Mouse (Mus musculus) embryonic stem cell, embryonic (primary cell): ENCODE results near the gene Alyref.

Source experiments
- CTCF ChIA-PET, 4 experiments: fragments of 300-600 bp in 2 of 4; fragments of 350-600 bp in 2 of 4; sonication (Branson Sonifier 250); formaldehyde crosslinking; loops; one replicate each; lab custom pipeline; 2022; ENCODE audit warnings: inconsistent platforms in 2 of 4; lab: Charles Lee
- POLR2A ChIA-PET, 4 experiments: fragments of 300-600 bp in 2 of 4; fragments of 350-600 bp in 2 of 4; sonication (Branson Sonifier 250); formaldehyde crosslinking; loops; one replicate each; lab custom pipeline; 2022; ENCODE audit warnings: antibody characterized with exemption in 4 of 4, inconsistent platforms in 1 of 4; lab: Charles Lee

Gene Alyref

GRCm38 (mm10) chr11:120576365-120576981, 21.7 kb downstream of the Alyref start:
- CTCF ChIA-PET: interaction anchor here in 3 of 4 experiments (0.7 to 1.9 kb wide), 13 partner anchors 9 to 200 kb away, joined by 3 to 14 read pairs (median 4); partner anchors contain the start of genes Pycr1 (in 2 of the 3) and Lrrc45 (in 1 of the 3)

GRCm38 (mm10) chr11:120575940-120576339, 22.2 kb downstream of the Alyref start:
- POLR2A ChIA-PET: interaction anchor here in 3 of 4 experiments (0.8 to 16.3 kb wide), 21 partner anchors 9 to 274 kb away, joined by 3 to 358 read pairs (median 8); partner anchors contain the start of genes Pycr1 (in 2 of the 3), Slc25a10 (in 2 of the 3), Alyref (in 1 of the 3) and Anapc11 (in 1 of the 3)

More at GRCm38 (mm10) chr11:120576365-120576981, 21.7 kb downstream of the Alyref start:
- POLR2A ChIA-PET: interaction anchor here (0.6 to 16.3 kb wide), 42 partner anchors 8 to 394 kb away, joined by 3 to 358 read pairs (median 4); partner anchors contain the start of genes Alyref (in 2 of the 4), Mrpl12 (in 2 of the 4), Slc25a10 (in 2 of the 4) and Anapc11 (in 1 of the 4)

GRCm38 (mm10) chr11:120575046-120575445, 23.1 kb downstream of the Alyref start:
- ChIA-PET CTCF (interaction anchor here in 1 of 4 experiments (0.5 to 3.4 kb wide), 2 partner anchors 7 to 128 kb away, joined by 5 to 18 read pairs; no protein-coding TSS in a partner anchor), POLR2A (interaction anchor here (0.6 to 16.3 kb wide), 42 partner anchors 10 to 572 kb away, joined by 3 to 358 read pairs (median 5); partner anchors contain the start of genes Mcrip1 (in 2 of the 4), Mrpl12 (in 2 of the 4), Npb (in 2 of the 4) and Ppp1r27 (in 2 of the 4))

More at GRCm38 (mm10) chr11:120575940-120576339, 22.2 kb downstream of the Alyref start:
- CTCF ChIA-PET: interaction anchor here in 2 of 4 experiments (1.6 to 1.9 kb wide), 2 partner anchors 138 to 200 kb away, joined by 3 to 6 read pairs; partner anchors contain the start of gene Lrrc45 (in 1 of the 2)

GRCm38 (mm10) chr11:120574278-120574600, 23.9 kb downstream of the Alyref start:
- POLR2A ChIA-PET: interaction anchor here (0.6 to 16.3 kb wide), 68 partner anchors 8 to 631 kb away, joined by 3 to 358 read pairs (median 6); partner anchors contain the start of genes Mrpl12 (in 4 of the 4), Arl16 (in 3 of the 4), Pycr1 (in 3 of the 4) and Arhgdia (in 2 of the 4)
- CTCF ChIA-PET: interaction anchor here in 2 of 4 experiments (0.6 to 3.4 kb wide), 4 partner anchors 8 to 202 kb away, joined by 3 to 18 read pairs (median 7); no protein-coding TSS in a partner anchor

GRCm38 (mm10) chr11:120573585-120574277, 24.4 kb downstream of the Alyref start:
- ChIA-PET CTCF (interaction anchor here in 3 of 4 experiments (0.6 to 3.4 kb wide), 5 partner anchors 9 to 203 kb away, joined by 3 to 18 read pairs (median 5); no protein-coding TSS in a partner anchor), POLR2A (interaction anchor here (0.5 to 16.3 kb wide), 89 partner anchors 8 to 1099 kb away, joined by 3 to 358 read pairs (median 6); partner anchors contain the start of genes Arl16 (in 3 of the 4), Gcgr (in 3 of the 4), Mrpl12 (in 3 of the 4) and Pycr1 (in 3 of the 4))

GRCm38 (mm10) chr11:120572752-120573584, 25.2 kb downstream of the Alyref start, which contains the start of gene P4hb:
Gene P4hb (minus strand): TSS chr11:120573253.
- ChIA-PET POLR2A (interaction anchor here (0.5 to 16.3 kb wide), 181 partner anchors 9 to 1100 kb away, joined by 3 to 358 read pairs (median 5); partner anchors contain the start of genes Arhgdia (in 3 of the 4), Arl16 (in 3 of the 4), Ccdc137 (in 3 of the 4) and Gcgr (in 3 of the 4)), CTCF (interaction anchor here in 3 of 4 experiments (0.6 to 3.4 kb wide), 14 partner anchors 9 to 643 kb away, joined by 3 to 18 read pairs (median 3); partner anchors contain the start of gene Rac3 (in 1 of the 3))

- POLR2A ChIA-PET: interaction anchor here (0.6 to 16.3 kb wide), 140 partner anchors 8 to 1101 kb away, joined by 3 to 358 read pairs (median 6); partner anchors contain the start of genes Arhgdia (in 3 of the 4), Arl16 (in 3 of the 4), Gcgr (in 3 of the 4) and Mafg (in 3 of the 4)
- CTCF ChIA-PET: interaction anchor here in 3 of 4 experiments (0.6 to 3.4 kb wide), 12 partner anchors 10 to 643 kb away, joined by 3 to 18 read pairs (median 4); partner anchors contain the start of gene Rac3 (in 1 of the 3)
Measured at GRCm38 (mm10) chr11:120572417-120572751, 25.8 kb downstream of the Alyref start.

GRCm38 (mm10) chr11:120571754-120572416, 26.3 kb downstream of the Alyref start:
- POLR2A ChIA-PET: interaction anchor here in 3 of 4 experiments (0.6 to 16.3 kb wide), 92 partner anchors 8 to 657 kb away, joined by 3 to 358 read pairs (median 10); partner anchors contain the start of genes Arhgdia (in 3 of the 3), Arl16 (in 3 of the 3), Gcgr (in 3 of the 3) and Mafg (in 3 of the 3)
- CTCF ChIA-PET: interaction anchor here in 2 of 4 experiments (0.7 to 3.4 kb wide), 9 partner anchors 9 to 204 kb away, joined by 3 to 18 read pairs (median 3); partner anchors contain the start of gene Rac3 (in 1 of the 2)

- CTCF ChIA-PET: interaction anchor here in 1 of 4 experiments (0.8 to 1.0 kb wide), 2 partner anchors 9 to 78 kb away, joined by 3 read pairs; no protein-coding TSS in a partner anchor
- POLR2A ChIA-PET: interaction anchor here in 3 of 4 experiments (1.4 to 16.3 kb wide), 26 partner anchors 8 to 280 kb away, joined by 3 to 358 read pairs (median 26); partner anchors contain the start of genes Arhgdia (in 2 of the 3), Arl16 (in 2 of the 3), Mcrip1 (in 2 of the 3) and Ppp1r27 (in 2 of the 3)
Measured at GRCm38 (mm10) chr11:120571122-120571521, 27.0 kb downstream of the Alyref start.

- POLR2A ChIA-PET: interaction anchor here in 2 of 4 experiments (0.6 to 20.6 kb wide), 19 partner anchors 5 to 235 kb away, joined by 3 to 358 read pairs (median 5); partner anchors contain the start of genes Arhgdia (in 2 of the 2), Arl16 (in 1 of the 2), Mcrip1 (in 1 of the 2) and P4hb (in 1 of the 2)
- CTCF ChIA-PET: interaction anchor here in 3 of 4 experiments (0.6 to 1.6 kb wide), 6 partner anchors 9 to 337 kb away, joined by 3 to 7 read pairs (median 3); partner anchors contain the start of gene Gcgr (in 1 of the 3)
Measured at GRCm38 (mm10) chr11:120568324-120568723, 29.8 kb downstream of the Alyref start.

GRCm38 (mm10) chr11:120565114-120565513, 33.1 kb downstream of the Alyref start:
- POLR2A ChIA-PET: interaction anchor here in 3 of 4 experiments (0.7 to 20.6 kb wide), 7 partner anchors 6 to 119 kb away, joined by 3 to 358 read pairs (median 5); partner anchors contain the start of genes P4hb (in 2 of the 3), Mcrip1 (in 1 of the 3) and Ppp1r27 (in 1 of the 3)
- CTCF ChIA-PET: no interaction called here

- ChIA-PET CTCF (interaction anchor here in 1 of 4 experiments (0.6 to 0.7 kb wide), 2 partner anchors 71 to 1352 kb away, joined by 3 read pairs; no protein-coding TSS in a partner anchor), POLR2A (interaction anchor here in 3 of 4 experiments (0.8 to 20.6 kb wide), 15 partner anchors 8 to 327 kb away, joined by 3 to 358 read pairs (median 3); partner anchors contain the start of genes P4hb (in 3 of the 3), Ppp1r27 (in 2 of the 3), Ccdc137 (in 1 of the 3) and Dcxr (in 1 of the 3))
Measured at GRCm38 (mm10) chr11:120562949-120563348, 35.2 kb downstream of the Alyref start.

- ChIA-PET POLR2A (interaction anchor here in 3 of 4 experiments (1.1 to 20.6 kb wide), 8 partner anchors 9 to 69 kb away, joined by 3 to 358 read pairs (median 6); partner anchors contain the start of genes P4hb (in 3 of the 3), Arhgdia (in 1 of the 3) and Slc25a10 (in 1 of the 3)), CTCF (no interaction called here)
Measured at GRCm38 (mm10) chr11:120560952-120561728, 37.0 kb downstream of the Alyref start.

- CTCF ChIA-PET: interaction anchor here (0.5 to 1.4 kb wide), 21 partner anchors 9 to 494 kb away, joined by 3 to 4 read pairs (median 3); partner anchors contain the start of genes Gcgr (in 2 of the 4) and P4hb (in 2 of the 4)
- POLR2A ChIA-PET: interaction anchor here (0.6 to 20.6 kb wide), 14 partner anchors 9 to 1039 kb away, joined by 3 to 358 read pairs (median 4); partner anchors contain the start of genes P4hb (in 2 of the 4), Arl16 (in 1 of the 4), Dcxr (in 1 of the 4) and Npb (in 1 of the 4)
Measured at GRCm38 (mm10) chr11:120558843-120559242, 39.3 kb downstream of the Alyref start.
